ENCODE assay signal across 10 mouse cellular contexts in the genomic region with DNA sequence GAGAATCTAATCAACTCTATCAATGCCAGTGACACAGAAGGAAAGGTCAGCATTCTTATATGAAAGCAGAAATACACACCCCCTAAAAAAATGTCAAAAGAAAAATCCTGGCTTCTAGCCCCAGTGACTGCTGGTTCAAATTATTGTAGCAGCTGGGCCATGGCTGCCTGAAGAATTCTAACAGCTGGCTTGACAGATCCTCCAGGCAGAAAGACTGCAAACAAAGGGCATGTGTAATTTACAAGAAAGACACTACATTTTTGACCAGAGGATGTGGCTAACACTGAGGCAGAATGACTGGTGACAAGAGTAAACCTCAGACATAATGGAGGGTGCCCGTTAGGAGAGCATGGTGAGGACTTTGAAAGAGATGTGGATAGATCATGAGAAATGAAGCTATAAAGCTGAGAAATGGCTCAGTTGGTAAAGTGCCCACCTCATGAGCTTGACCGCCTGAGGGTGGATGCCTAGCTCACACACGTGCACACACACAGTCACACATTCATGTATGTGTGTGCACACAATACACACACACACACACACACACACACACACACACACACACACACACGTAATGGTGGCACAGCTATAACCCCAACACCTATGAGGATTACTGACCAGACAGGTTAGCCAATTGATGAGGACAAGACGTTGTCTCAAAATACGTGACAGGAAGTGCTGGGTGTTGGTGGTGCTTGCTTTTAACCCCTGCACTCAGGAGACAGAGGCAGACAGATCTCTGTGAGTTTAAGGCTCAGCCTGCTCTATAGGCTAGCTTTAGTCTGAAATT. TPM values are rescaled to one million over a fixed set of nuclear protein-coding genes. Genes with fewer than 3 reads are reported as not detected.
DNase-seq lines count a peak whose midpoint lies in the region; ATAC-seq lines count a peak whose summit lies in the region.
"Had no signal": no experiment of that assay in that cellular context is flagged by ENCODE, and none has a peak within 500 bp of the region (broad histone marks: within the 10 kb centered on the region; RNA-seq: fewer than 3 reads in every experiment).

No protein-coding gene starts in this region.

- DNase-seq in hindbrain, embryonic 14.5 days (ENCODE audit: low spot score) = no peak
- no peak for DNase-seq in hindbrain, embryonic 11.5 days (ENCODE audit: low spot score)
- DNase-seq in 3T3-L1 (ENCODE audit: low read depth, low spot score) = peak; percentile 61
- DNase-seq in limb, embryonic 10.5 days (ENCODE audit: low spot score) = no peak
- no peak for DNase-seq in cerebellum, adult 18-20 months
- no peak for DNase-seq in kidney, adult 18-20 months
- DNase-seq in ovary, postnatal 10 days (ENCODE audit: low spot score) = no peak
- DNase-seq: layer of hippocampus, adult 9-11 months; right cerebral cortex, postnatal 4 days had no signal

- 0 out of 2 replicates have a peak overlapping the region, but pooled peaks have one; percentile 27 for H3K27ac ChIP-seq in hindbrain, embryonic 14.5 days
- no peak overlapping the region for H3K27ac ChIP-seq in hindbrain, embryonic 11.5 days (ENCODE audit: low read depth, low read length)
- H3K27ac ChIP-seq in limb, embryonic 10.5 days = peak overlapping the region; percentile 36; the same call in 1 of the 2 replicates

- 89% methylated on average over 6 of the region's 6 CpGs for WGBS in hindbrain, embryonic 14.5 days
- 84% methylated on average over 6 of the region's 6 CpGs for WGBS in hindbrain, embryonic 11.5 days
- WGBS in limb, embryonic 10.5 days = 85% methylated on average over 6 of the region's 6 CpGs

- H3K9ac ChIP-seq in hindbrain, embryonic 14.5 days = no peak overlapping the region
- H3K9ac ChIP-seq in hindbrain, embryonic 11.5 days (ENCODE audit: low read depth, low read length) = no peak overlapping the region

- H3K27me3 ChIP-seq in hindbrain, embryonic 14.5 days (ENCODE audit: control insufficient read depth, insufficient read depth, low read length) = no peaks in the 10 kb centered on the region
- no peaks in the 10 kb centered on the region for H3K27me3 ChIP-seq in hindbrain, embryonic 11.5 days (ENCODE audit: control insufficient read depth, insufficient read depth, low read length)
- H3K27me3 ChIP-seq in limb, embryonic 10.5 days (ENCODE audit: low read depth, poor library complexity, severe bottlenecking) = no peaks in the 10 kb centered on the region

- H3K9me3 ChIP-seq in hindbrain, embryonic 14.5 days (ENCODE audit: control insufficient read depth, low read length) = no peaks in the 10 kb centered on the region
- no peaks in the 10 kb centered on the region for H3K9me3 ChIP-seq in hindbrain, embryonic 11.5 days (ENCODE audit: control insufficient read depth, low read length)
- no peaks in the 10 kb centered on the region for H3K9me3 ChIP-seq in limb, embryonic 10.5 days (replicated peaks)

- H3K4me2 ChIP-seq in hindbrain, embryonic 14.5 days (replicated peaks) = no peak overlapping the region
- H3K4me2 ChIP-seq in hindbrain, embryonic 11.5 days (replicated peaks; ENCODE audit: low read depth, low read length) = no peak overlapping the region

- no peaks in the 10 kb centered on the region for H3K36me3 ChIP-seq in hindbrain, embryonic 14.5 days (replicated peaks; ENCODE audit: control insufficient read depth, insufficient read depth)
- no peaks in the 10 kb centered on the region for H3K36me3 ChIP-seq in hindbrain, embryonic 11.5 days (ENCODE audit: control insufficient read depth, insufficient read depth, low read length)
- no peaks in the 10 kb centered on the region for H3K36me3 ChIP-seq in limb, embryonic 10.5 days

- no peak overlapping the region for H3K4me3 ChIP-seq in hindbrain, embryonic 14.5 days (replicated peaks; ENCODE audit: low read length)
- no peak overlapping the region for H3K4me3 ChIP-seq in hindbrain, embryonic 11.5 days (ENCODE audit: low read depth, low read length)
- H3K4me3 ChIP-seq in limb, embryonic 10.5 days = no peak overlapping the region

- ATAC-seq in hindbrain, embryonic 14.5 days (ENCODE audit: low FRiP score) = no peak
- no peak for ATAC-seq in hindbrain, embryonic 11.5 days (ENCODE audit: low FRiP score)
- peak; percentile 49 for ATAC-seq in activated CD4-positive, CD25-positive, alpha-beta regulatory T cell, adult 4 months

- no peaks in the 10 kb centered on the region for H3K4me1 ChIP-seq in hindbrain, embryonic 14.5 days (replicated peaks; ENCODE audit: control insufficient read depth, insufficient read depth, low read length)
- H3K4me1 ChIP-seq in hindbrain, embryonic 11.5 days (replicated peaks; ENCODE audit: control insufficient read depth, insufficient read depth, low read length) = no peaks in the 10 kb centered on the region
- H3K4me1 ChIP-seq in limb, embryonic 10.5 days = no peaks in the 10 kb centered on the region

RNA-seq across cellular contexts. Expression of gene Ugcg, which starts 42.4 kb away (rescaled TPM):
- 22.5 and 24.7 TPM in 2 replicates for polyA plus RNA-seq in hindbrain, embryonic 14.5 days (2014; fragmentation: Nextera tagmentation; extraction: Ambion mirVana)
- polyA plus RNA-seq in hindbrain, embryonic 11.5 days (2014; fragmentation: Nextera tagmentation; extraction: Ambion mirVana) = 15.0 and 19.7 TPM in 2 replicates
- 10 to 100 TPM; 17.5 to 19.7 TPM for polyA plus RNA-seq in activated CD4-positive, CD25-positive, alpha-beta regulatory T cell, adult 4 months (2017; shearing (Covaris generic))
- polyA plus RNA-seq in limb, embryonic 10.5 days (2016; fragmentation: Nextera tagmentation; extraction: Ambion mirVana) = 8.7 and 9.2 TPM in 2 replicates
